Mouse (Mus musculus): ENCODE results near the gene Tmem37. TPM values are rescaled to one million over a fixed set of nuclear protein-coding genes. Genes with fewer than 3 reads are reported as not detected.

Gene Tmem37
- polyA plus RNA-seq, 1 experiment from 2014 or later, result 7.4 TPM

GRCm38 (mm10) chr1:120069120-120069519 is 4.8 kb downstream of the Tmem37 start:
- Histone ChIP-seq H3K27me3 (ENCODE audit: control insufficient read depth, insufficient read depth, low read length) (0 out of 2 replicates have a peak, but pooled peaks cover 2% of the 10 kb centered on the region), H3K27ac (ENCODE audit: low read depth, low read length) (no peak overlapping the region), H3K4me2 (ENCODE audit: low read depth) (no peak overlapping the region), H3K4me3 (ENCODE audit: low read depth, low read length) (no peak overlapping the region), H3K36me3 (ENCODE audit: control insufficient read depth, insufficient read depth, low read length) (no peaks in the 10 kb centered on the region), H3K4me1 (ENCODE audit: control insufficient read depth, insufficient read depth, low read length) (peaks cover 14% of the 10 kb centered on the region), H3K9me3 (ENCODE audit: control insufficient read depth, low read length) (no peaks in the 10 kb centered on the region), H3K9ac (ENCODE audit: low read length) (no peak overlapping the region)
- DNase-seq (ENCODE audit: low spot score) (no peak), ATAC-seq (ENCODE audit: insufficient read depth, low FRiP score, low TSS enrichment) (no peak)
- WGBS, result 69% methylated on average over 5 of the region's 5 CpGs

GRCm38 (mm10) chr1:120066625-120067024 is 7.2 kb downstream of the Tmem37 start:
- WGBS, result 78% methylated on average over 3 of the region's 3 CpGs
- ATAC-seq (ENCODE audit: insufficient read depth, low FRiP score, low TSS enrichment), result no peak
- H3K27ac ChIP-seq (ENCODE audit: low read depth, low read length), result no peak overlapping the region
- no peaks in the 10 kb centered on the region for H3K9me3 ChIP-seq (ENCODE audit: control insufficient read depth, low read length)
- H3K4me1 ChIP-seq (ENCODE audit: control insufficient read depth, insufficient read depth, low read length), result no peaks in the 10 kb centered on the region
- no peak for DNase-seq (ENCODE audit: low spot score)
- no peak overlapping the region for H3K4me2 ChIP-seq (ENCODE audit: low read depth)
- no peaks in the 10 kb centered on the region for H3K36me3 ChIP-seq (ENCODE audit: control insufficient read depth, insufficient read depth, low read length)
- H3K4me3 ChIP-seq (ENCODE audit: low read depth, low read length), result no peak overlapping the region
- no peaks in the 10 kb centered on the region for H3K27me3 ChIP-seq (ENCODE audit: control insufficient read depth, insufficient read depth, low read length)
- H3K9ac ChIP-seq (ENCODE audit: low read length), result no peak overlapping the region

- Histone ChIP-seq H3K27me3 (ENCODE audit: control insufficient read depth, insufficient read depth, low read length) (no peaks in the 10 kb centered on the region), H3K4me3 (ENCODE audit: low read depth, low read length) (no peak overlapping the region), H3K4me1 (ENCODE audit: control insufficient read depth, insufficient read depth, low read length) (no peaks in the 10 kb centered on the region), H3K4me2 (ENCODE audit: low read depth) (no peak overlapping the region), H3K36me3 (ENCODE audit: control insufficient read depth, insufficient read depth, low read length) (no peaks in the 10 kb centered on the region), H3K9me3 (ENCODE audit: control insufficient read depth, low read length) (no peaks in the 10 kb centered on the region), H3K9ac (ENCODE audit: low read length) (no peak overlapping the region), H3K27ac (ENCODE audit: low read depth, low read length) (no peak overlapping the region)
- 86% methylated on average over 8 of the region's 8 CpGs for WGBS
- no peak for DNase-seq (ENCODE audit: low spot score)
- no peak for ATAC-seq (ENCODE audit: insufficient read depth, low FRiP score, low TSS enrichment)
These were observed 7.7 kb downstream of the Tmem37 start for GRCm38 (mm10) chr1:120066159-120066558.

GRCm38 (mm10) chr1:120064036-120064682 is 9.7 kb downstream of the Tmem37 start:
- ATAC-seq (ENCODE audit: insufficient read depth, low FRiP score, low TSS enrichment) (no peak), DNase-seq (ENCODE audit: low spot score) (no peak)
- Histone ChIP-seq H3K36me3 (ENCODE audit: control insufficient read depth, insufficient read depth, low read length) (no peaks in the 10 kb centered on the region), H3K9ac (ENCODE audit: low read length) (no peak overlapping the region), H3K9me3 (ENCODE audit: control insufficient read depth, low read length) (no peaks in the 10 kb centered on the region), H3K4me1 (ENCODE audit: control insufficient read depth, insufficient read depth, low read length) (no peaks in the 10 kb centered on the region), H3K27ac (ENCODE audit: low read depth, low read length) (no peak overlapping the region), H3K27me3 (ENCODE audit: control insufficient read depth, insufficient read depth, low read length) (no peaks in the 10 kb centered on the region), H3K4me2 (ENCODE audit: low read depth) (no peak overlapping the region), H3K4me3 (ENCODE audit: low read depth, low read length) (no peak overlapping the region)
- 91% methylated on average over 11 of the region's 11 CpGs for WGBS

- Histone ChIP-seq H3K9ac (ENCODE audit: low read length) (no peak overlapping the region), H3K9me3 (ENCODE audit: control insufficient read depth, low read length) (no peaks in the 10 kb centered on the region), H3K27me3 (ENCODE audit: control insufficient read depth, insufficient read depth, low read length) (no peaks in the 10 kb centered on the region), H3K4me3 (ENCODE audit: low read depth, low read length) (no peak overlapping the region), H3K4me2 (ENCODE audit: low read depth) (no peak overlapping the region), H3K27ac (ENCODE audit: low read depth, low read length) (no peak overlapping the region), H3K4me1 (ENCODE audit: control insufficient read depth, insufficient read depth, low read length) (no peaks in the 10 kb centered on the region), H3K36me3 (ENCODE audit: control insufficient read depth, insufficient read depth, low read length) (no peaks in the 10 kb centered on the region)
- DNase-seq (ENCODE audit: low spot score) (no peak), ATAC-seq (ENCODE audit: insufficient read depth, low FRiP score, low TSS enrichment) (no peak)
- 93% methylated on average over 7 of the region's 7 CpGs for WGBS
These were observed 11.6 kb downstream of the Tmem37 start for GRCm38 (mm10) chr1:120062231-120062630.

GRCm38 (mm10) chr1:120060687-120061086 is 13.2 kb downstream of the Tmem37 start:
- no peaks in the 10 kb centered on the region for H3K27me3 ChIP-seq (ENCODE audit: control insufficient read depth, insufficient read depth, low read length)
- no peaks in the 10 kb centered on the region for H3K4me1 ChIP-seq (ENCODE audit: control insufficient read depth, insufficient read depth, low read length)
- WGBS, result 76% methylated on average over 5 of the region's 5 CpGs
- ATAC-seq (ENCODE audit: insufficient read depth, low FRiP score, low TSS enrichment) (no peak), DNase-seq (ENCODE audit: low spot score) (no peak)
- H3K27ac ChIP-seq (ENCODE audit: low read depth, low read length), result no peak overlapping the region
- no peak overlapping the region for H3K9ac ChIP-seq (ENCODE audit: low read length)
- H3K4me2 ChIP-seq (ENCODE audit: low read depth), result no peak overlapping the region
- H3K36me3 ChIP-seq (ENCODE audit: control insufficient read depth, insufficient read depth, low read length), result no peaks in the 10 kb centered on the region
- H3K4me3 ChIP-seq (ENCODE audit: low read depth, low read length), result no peak overlapping the region
- no peaks in the 10 kb centered on the region for H3K9me3 ChIP-seq (ENCODE audit: control insufficient read depth, low read length)

GRCm38 (mm10) chr1:120057674-120058430 is 16.0 kb downstream of the Tmem37 start:
- Histone ChIP-seq H3K27me3 (ENCODE audit: control insufficient read depth, insufficient read depth, low read length) (no peaks in the 10 kb centered on the region), H3K4me1 (ENCODE audit: control insufficient read depth, insufficient read depth, low read length) (no peaks in the 10 kb centered on the region), H3K4me2 (ENCODE audit: low read depth) (no peak overlapping the region), H3K9me3 (ENCODE audit: control insufficient read depth, low read length) (no peaks in the 10 kb centered on the region), H3K36me3 (ENCODE audit: control insufficient read depth, insufficient read depth, low read length) (no peaks in the 10 kb centered on the region), H3K27ac (ENCODE audit: low read depth, low read length) (no peak overlapping the region), H3K9ac (ENCODE audit: low read length) (no peak overlapping the region), H3K4me3 (ENCODE audit: low read depth, low read length) (no peak overlapping the region)
- no peak for ATAC-seq (ENCODE audit: insufficient read depth, low FRiP score, low TSS enrichment)
- no peak for DNase-seq (ENCODE audit: low spot score)
- WGBS, result 80% methylated on average over 8 of the region's 8 CpGs

- no peaks in the 10 kb centered on the region for H3K27me3 ChIP-seq (ENCODE audit: control insufficient read depth, insufficient read depth, low read length)
- no peak overlapping the region for H3K4me2 ChIP-seq (ENCODE audit: low read depth)
- no peaks in the 10 kb centered on the region for H3K9me3 ChIP-seq (ENCODE audit: control insufficient read depth, low read length)
- no peak overlapping the region for H3K27ac ChIP-seq (ENCODE audit: low read depth, low read length)
- H3K4me3 ChIP-seq (ENCODE audit: low read depth, low read length), result no peak overlapping the region
- 81% methylated on average over 14 of the region's 14 CpGs for WGBS
- no peaks in the 10 kb centered on the region for H3K4me1 ChIP-seq (ENCODE audit: control insufficient read depth, insufficient read depth, low read length)
- ATAC-seq (ENCODE audit: insufficient read depth, low FRiP score, low TSS enrichment) (no peak), DNase-seq (ENCODE audit: low spot score) (peak; percentile 18)
- H3K9ac ChIP-seq (ENCODE audit: low read length), result no peak overlapping the region
- no peaks in the 10 kb centered on the region for H3K36me3 ChIP-seq (ENCODE audit: control insufficient read depth, insufficient read depth, low read length)
These were observed 16.8 kb downstream of the Tmem37 start for GRCm38 (mm10) chr1:120057044-120057443.

- DNase-seq (ENCODE audit: low spot score) (no peak), ATAC-seq (ENCODE audit: insufficient read depth, low FRiP score, low TSS enrichment) (no peak)
- no peaks in the 10 kb centered on the region for H3K4me1 ChIP-seq (ENCODE audit: control insufficient read depth, insufficient read depth, low read length)
- H3K27me3 ChIP-seq (ENCODE audit: control insufficient read depth, insufficient read depth, low read length), result no peaks in the 10 kb centered on the region
- no peak overlapping the region for H3K4me3 ChIP-seq (ENCODE audit: low read depth, low read length)
- H3K36me3 ChIP-seq (ENCODE audit: control insufficient read depth, insufficient read depth, low read length), result no peaks in the 10 kb centered on the region
- H3K4me2 ChIP-seq (ENCODE audit: low read depth), result no peak overlapping the region
- H3K9ac ChIP-seq (ENCODE audit: low read length), result no peak overlapping the region
- H3K27ac ChIP-seq (ENCODE audit: low read depth, low read length), result no peak overlapping the region
- no peaks in the 10 kb centered on the region for H3K9me3 ChIP-seq (ENCODE audit: control insufficient read depth, low read length)
- 69% methylated on average over 7 of the region's 7 CpGs for WGBS
These were observed 17.6 kb downstream of the Tmem37 start for GRCm38 (mm10) chr1:120056236-120056635.
